Mouse (Mus musculus) gastrocnemius, postnatal 25 days (tissue): ENCODE data around the gene Cacna2d2. TPM values are rescaled to one million over a fixed set of nuclear protein-coding genes. Genes with fewer than 3 reads are reported as not detected.

Experiments
- DNase-seq: peaks from one replicate; pipeline ENCODE4 v3.0.0; 2022
- total RNA-seq, 2 experiments: library from RNA; stranded (reverse); gene quantifications; 1 replicate in 1 of 2; 2 replicates in 1 of 2; pipeline ENCODE4 v1.2.3; 2021

The Cacna2d2 gene
- total RNA-seq, 2 experiments from 2014 or later: 0.83 to 0.84 TPM

GRCm38 (mm10) chr9:107403116-107403515, 3.7 kb downstream of the Cacna2d2 start:
- DNase-seq: no peak

- DNase-seq: no peak
These were observed 10.0 kb downstream of the Cacna2d2 start for GRCm38 (mm10) chr9:107409449-107409848.

- peak; percentile 38 for DNase-seq
These were observed 17.7 kb downstream of the Cacna2d2 start for GRCm38 (mm10) chr9:107417106-107417505.

- DNase-seq: no peak
These were observed 20.3 kb downstream of the Cacna2d2 start for GRCm38 (mm10) chr9:107419491-107420244.

- no peak for DNase-seq
These were observed 21.5 kb downstream of the Cacna2d2 start for GRCm38 (mm10) chr9:107420898-107421297.

- DNase-seq: no peak
These were observed 23.5 kb downstream of the Cacna2d2 start for GRCm38 (mm10) chr9:107422878-107423277.

GRCm38 (mm10) chr9:107424485-107425175, 25.2 kb downstream of the Cacna2d2 start:
- DNase-seq: no peak

GRCm38 (mm10) chr9:107427876-107428275, 28.5 kb downstream of the Cacna2d2 start:
- DNase-seq: no peak

GRCm38 (mm10) chr9:107428451-107429186, 29.2 kb downstream of the Cacna2d2 start:
- no peak for DNase-seq

GRCm38 (mm10) chr9:107430445-107430844, 31.0 kb downstream of the Cacna2d2 start:
- no peak for DNase-seq

GRCm38 (mm10) chr9:107432546-107432945, 33.1 kb downstream of the Cacna2d2 start:
- no peak for DNase-seq

- DNase-seq: no peak
These were observed 35.4 kb downstream of the Cacna2d2 start for GRCm38 (mm10) chr9:107434851-107435250.

GRCm38 (mm10) chr9:107435285-107435684, 35.9 kb downstream of the Cacna2d2 start:
- no peak for DNase-seq

GRCm38 (mm10) chr9:107442891-107443290, 43.5 kb downstream of the Cacna2d2 start:
- DNase-seq: no peak

- DNase-seq: no peak
These were observed 43.9 kb downstream of the Cacna2d2 start for GRCm38 (mm10) chr9:107443324-107443723.

- DNase-seq: no peak
These were observed 45.6 kb downstream of the Cacna2d2 start for GRCm38 (mm10) chr9:107445011-107445471.

GRCm38 (mm10) chr9:107448805-107449517, 49.5 kb downstream of the Cacna2d2 start:
- no peak for DNase-seq

- no peak for DNase-seq
These were observed 52.0 kb downstream of the Cacna2d2 start for GRCm38 (mm10) chr9:107451400-107451799.

GRCm38 (mm10) chr9:107451891-107452521, 52.6 kb downstream of the Cacna2d2 start:
- DNase-seq: no peak

- DNase-seq: no peak
These were observed 53.1 kb downstream of the Cacna2d2 start for GRCm38 (mm10) chr9:107452552-107452951.

- DNase-seq: no peak
These were observed 53.7 kb downstream of the Cacna2d2 start for GRCm38 (mm10) chr9:107453151-107453550.

GRCm38 (mm10) chr9:107456667-107457066, 57.3 kb downstream of the Cacna2d2 start:
- peak; percentile 15 for DNase-seq
